Mouse (Mus musculus) heart, adult 2 months (tissue): ENCODE measurements around the gene Arap1. TPM values are rescaled to one million over a fixed set of nuclear protein-coding genes. Genes with fewer than 3 reads are reported as not detected.

ENCODE experiments used
- DNase-seq, 2 experiments: peaks; one replicate each; pipeline ENCODE4 v3.0.0; 2021
- H3K27ac ChIP-seq: fragments of 200-600 bp; 2 replicates; pipeline ENCODE4 v1.8.1; 2022
- H3K27me3 ChIP-seq: fragments of 200-500 bp; 2 replicates; pipeline ENCODE4 v1.6.1; 2012; ENCODE audit warnings: mild to moderate bottlenecking, low read length, inconsistent platforms, mixed read lengths; ENCODE audit not compliant: control insufficient read depth, insufficient read depth
- H3K36me3 ChIP-seq: fragments of 200-500 bp; 2 replicates; pipeline ENCODE4 v1.6.1; 2012; ENCODE audit warnings: low read length, inconsistent platforms; ENCODE audit not compliant: control insufficient read depth, insufficient read depth
- H3K4me1 ChIP-seq: fragments of 200-500 bp; 2 replicates; pipeline ENCODE4 v1.6.1; 2011; ENCODE audit warnings: low read length; ENCODE audit not compliant: control insufficient read depth, insufficient read depth
- H3K4me3 ChIP-seq: fragments of 200-600 bp; 2 replicates; pipeline ENCODE4 v1.8.1; 2022
- H3K79me2 ChIP-seq: fragments of 200-500 bp; replicated peaks from 2 replicates; pipeline ENCODE4 v1.6.1; 2012; ENCODE audit warnings: mild to moderate bottlenecking, inconsistent platforms, low read length, moderate library complexity, mixed read lengths; ENCODE audit not compliant: control insufficient read depth, insufficient read depth
- H3K9ac ChIP-seq: fragments of 200-500 bp; 2 replicates; pipeline ENCODE4 v1.6.1; 2012; ENCODE audit warnings: low read depth, mild to moderate bottlenecking, control low read depth, inconsistent platforms, low read length, mixed read lengths
- CTCF ChIP-seq: fragments of 200-600 bp; IDR thresholded peaks from 2 replicates; pipeline ENCODE4 v1.8.1; 2022; ENCODE audit warnings: antibody characterized with exemption, mild to moderate bottlenecking, moderate library complexity
- EP300 ChIP-seq: fragments of 200-500 bp; IDR thresholded peaks from 2 replicates; pipeline ENCODE4 v1.6.1; 2011; ENCODE audit warnings: low read depth, low read length, control low read depth; ENCODE audit not compliant: insufficient read depth
- POLR2A ChIP-seq: fragments of 200-500 bp; IDR thresholded peaks from 2 replicates; pipeline ENCODE4 v1.6.1; 2011; ENCODE audit warnings: mild to moderate bottlenecking, low read depth, low read length, control low read depth; ENCODE audit not compliant: insufficient read depth
- WGBS: fragments of 180-500 bp; shearing (Covaris S2); methylation state at CpG from one replicate; pipeline ENCODE4 v1.1.7; 2018; 5-methylcytosine and 5-hydroxymethylcytosine counted together
- intact Hi-C: fragments of 180-260 bp; cut with DNase I; formaldehyde crosslinking; loops from one replicate; pipeline ENCODE4 v1.15.1; 2025
- polyA plus RNA-seq: library from polyadenylated mRNA; depleted of rRNA; stranded (reverse); fragments of >200 nt; gene quantifications from 2 replicates; pipeline ENCODE4 v1.2.3, GENCODE M21; 2012
- total RNA-seq, 2 experiments: library from RNA; stranded (reverse); gene quantifications; 2 replicates each; pipeline ENCODE4 v1.2.3; 2021

The Arap1 gene
- total and polyA plus RNA-seq, 3 experiments: 30.1 to 55.9 (median 32.6) TPM

- peak; percentile 45 to 46 for DNase-seq
- no peak; the same call in 1 of the 2 replicates for TF ChIP-seq POLR2A
- Histone ChIP-seq H3K9ac (0 out of 2 replicates have a peak overlapping the region, but pooled peaks have one; percentile 13), H3K4me3 (peak overlapping the region; percentile 20; the same call in 1 of the 2 replicates), H3K79me2 (no peaks in the 10 kb centered on the region), H3K4me1 (peaks cover 16% of the 10 kb centered on the region), H3K36me3 (no peaks in the 10 kb centered on the region), H3K27ac (peak overlapping the region; percentile 36), H3K27me3 (no peaks in the 10 kb centered on the region)
- intact Hi-C loops: no loop called here
- 38% methylated on average over 6 of the region's 6 CpGs for WGBS
Observed at GRCm38 (mm10) chr7:101385331-101385733, 37.5 kb downstream of the Arap1 start.

GRCm38 (mm10) chr7:101385866-101386452 lies 38.1 kb downstream of the Arap1 start:
- Histone ChIP-seq H3K79me2 (no peaks in the 10 kb centered on the region), H3K36me3 (no peaks in the 10 kb centered on the region), H3K9ac (no peak overlapping the region), H3K4me1 (peaks cover 16% of the 10 kb centered on the region), H3K27ac (peak overlapping the region; percentile 8), H3K4me3 (no peak overlapping the region), H3K27me3 (no peaks in the 10 kb centered on the region)
- intact Hi-C loops: no loop called here
- DNase-seq: no peak
- 60% methylated on average over 10 of the region's 10 CpGs for WGBS
- TF ChIP-seq EP300 (no peak), CTCF (no peak), POLR2A (no peak)

GRCm38 (mm10) chr7:101389256-101389655 lies 41.4 kb downstream of the Arap1 start:
- H3K27ac ChIP-seq: no peak overlapping the region
- WGBS: 63% methylated on average over 6 of the region's 6 CpGs
- no peaks in the 10 kb centered on the region for H3K36me3 ChIP-seq
- H3K4me3 ChIP-seq: no peak overlapping the region
- H3K79me2 ChIP-seq: no peaks in the 10 kb centered on the region
- H3K4me1 ChIP-seq: peaks cover 26% of the 10 kb centered on the region
- H3K27me3 ChIP-seq: no peaks in the 10 kb centered on the region
- H3K9ac ChIP-seq: no peak overlapping the region
- TF ChIP-seq POLR2A (no peak), EP300 (no peak), CTCF (no peak)
- intact Hi-C loops: no loop called here
- no peak for DNase-seq

GRCm38 (mm10) chr7:101391909-101392479 lies 44.1 kb downstream of the Arap1 start:
- intact Hi-C loops: no loop called here
- Histone ChIP-seq H3K27ac (peak overlapping the region; percentile 81; the same call in 1 of the 2 replicates), H3K36me3 (no peaks in the 10 kb centered on the region), H3K9ac (no peak overlapping the region), H3K27me3 (no peaks in the 10 kb centered on the region), H3K4me1 (peaks cover 16% of the 10 kb centered on the region), H3K4me3 (no peak overlapping the region), H3K79me2 (no peaks in the 10 kb centered on the region)
- DNase-seq: no peak
- 89% methylated on average over 4 of the region's 4 CpGs for WGBS
- TF ChIP-seq POLR2A: no peak
- no peak for TF ChIP-seq CTCF
- no peak for TF ChIP-seq EP300

- Histone ChIP-seq H3K79me2 (no peaks in the 10 kb centered on the region), H3K36me3 (no peaks in the 10 kb centered on the region), H3K4me3 (no peak overlapping the region), H3K4me1 (peaks cover 16% of the 10 kb centered on the region), H3K27me3 (no peaks in the 10 kb centered on the region), H3K27ac (peak overlapping the region; percentile 81), H3K9ac (peak overlapping the region; percentile 31; the same call in 1 of the 2 replicates)
- DNase-seq: peak; percentile 40 to 43
- TF ChIP-seq POLR2A (no peak), CTCF (no peak), EP300 (no peak)
- WGBS: 15% methylated on average over 4 of the region's 4 CpGs
- intact Hi-C loops: no loop called here
Observed at GRCm38 (mm10) chr7:101393015-101393414, 45.1 kb downstream of the Arap1 start.

GRCm38 (mm10) chr7:101393694-101394504 lies 46.0 kb downstream of the Arap1 start:
- 36% methylated on average over 8 of the region's 8 CpGs for WGBS
- intact Hi-C loops: no loop called here
- Histone ChIP-seq H3K79me2 (no peaks in the 10 kb centered on the region), H3K27ac (peak overlapping the region; percentile 81), H3K4me3 (peak overlapping the region; percentile 40), H3K9ac (peak overlapping the region; percentile 58), H3K36me3 (no peaks in the 10 kb centered on the region), H3K4me1 (peaks cover 16% of the 10 kb centered on the region), H3K27me3 (no peaks in the 10 kb centered on the region)
- DNase-seq: peak; percentile 81 to 87
- TF ChIP-seq CTCF (no peak), POLR2A (peak; percentile 77), EP300 (peak; percentile 42; the same call in 1 of the 2 replicates)
